Mouse (Mus musculus): ENCODE data around the gene Jup. TPM values are rescaled to one million over a fixed set of nuclear protein-coding genes. Genes with fewer than 3 reads are reported as not detected.

Gene Jup
- 100 to 1,000 TPM; 124 to 141 TPM for total RNA-seq (2023)

DNA sequence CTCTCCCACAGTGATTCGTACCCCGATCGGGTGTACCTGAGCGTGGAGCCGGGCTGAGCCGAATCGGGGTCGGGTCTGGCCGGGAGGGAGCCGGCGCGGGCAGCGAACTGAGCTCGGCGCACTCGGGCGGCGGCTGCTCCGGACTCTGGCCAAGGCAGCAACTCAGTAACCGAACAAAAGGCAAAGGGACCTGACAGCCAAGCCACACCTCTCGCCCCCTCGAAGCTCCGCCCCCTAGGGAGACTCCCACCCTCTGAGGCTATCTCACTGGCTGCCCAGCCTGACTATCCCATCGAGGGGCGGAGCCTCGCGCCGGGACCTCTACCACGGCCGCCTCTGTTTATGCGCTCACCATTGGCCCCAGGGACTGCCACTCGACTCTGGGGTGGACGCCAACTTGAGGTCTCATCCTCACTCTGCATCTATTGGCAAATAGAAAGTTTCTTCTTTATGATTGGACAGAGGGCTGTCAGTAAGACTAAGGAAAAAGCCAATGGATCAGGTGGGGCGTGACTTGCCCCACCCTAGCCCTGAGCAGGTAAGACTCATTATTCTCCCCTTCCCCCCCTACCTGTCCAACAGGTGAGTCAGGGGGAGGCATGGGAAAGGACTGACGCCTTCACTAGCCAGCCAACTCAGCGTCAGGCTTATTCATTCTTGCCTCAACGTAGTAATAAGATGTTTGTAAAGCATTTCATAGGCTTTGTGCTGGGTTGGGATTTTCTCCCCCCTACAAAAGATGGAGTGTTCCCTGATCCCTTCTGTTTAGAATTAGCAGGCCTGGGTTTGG lies at the start of gene Jup:
Gene Jup, minus strand, starts transcription at position 164 of the 790 bp plus-strand sequence.

DNA sequence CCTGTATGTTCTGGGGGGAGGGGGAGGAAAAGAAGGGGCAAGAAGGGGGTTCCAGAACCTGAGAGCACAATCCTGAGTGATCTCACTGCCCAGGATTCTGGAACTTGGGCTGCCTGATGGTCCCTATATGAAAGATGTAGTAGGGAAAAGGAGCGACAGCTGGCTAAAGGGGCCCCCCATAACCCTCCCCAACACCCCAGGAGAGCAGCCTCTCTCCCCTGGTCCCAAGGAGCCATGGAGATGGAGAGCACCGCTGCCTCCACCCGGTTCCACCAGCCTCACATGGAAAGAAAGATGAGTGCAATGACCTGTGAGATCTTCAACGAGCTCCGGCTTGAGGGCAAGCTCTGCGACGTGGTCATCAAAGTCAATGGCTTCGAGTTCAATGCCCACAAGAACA lies 44.2 kb upstream of the Jup start, which contains the start of the genes Nt5c3b and Klhl10:
Gene Nt5c3b, minus strand, starts transcription at position 12 of the 400 bp plus-strand sequence.
Gene Klhl10, plus strand, starts transcription at position 121 of the 400 bp plus-strand sequence.

DNA sequence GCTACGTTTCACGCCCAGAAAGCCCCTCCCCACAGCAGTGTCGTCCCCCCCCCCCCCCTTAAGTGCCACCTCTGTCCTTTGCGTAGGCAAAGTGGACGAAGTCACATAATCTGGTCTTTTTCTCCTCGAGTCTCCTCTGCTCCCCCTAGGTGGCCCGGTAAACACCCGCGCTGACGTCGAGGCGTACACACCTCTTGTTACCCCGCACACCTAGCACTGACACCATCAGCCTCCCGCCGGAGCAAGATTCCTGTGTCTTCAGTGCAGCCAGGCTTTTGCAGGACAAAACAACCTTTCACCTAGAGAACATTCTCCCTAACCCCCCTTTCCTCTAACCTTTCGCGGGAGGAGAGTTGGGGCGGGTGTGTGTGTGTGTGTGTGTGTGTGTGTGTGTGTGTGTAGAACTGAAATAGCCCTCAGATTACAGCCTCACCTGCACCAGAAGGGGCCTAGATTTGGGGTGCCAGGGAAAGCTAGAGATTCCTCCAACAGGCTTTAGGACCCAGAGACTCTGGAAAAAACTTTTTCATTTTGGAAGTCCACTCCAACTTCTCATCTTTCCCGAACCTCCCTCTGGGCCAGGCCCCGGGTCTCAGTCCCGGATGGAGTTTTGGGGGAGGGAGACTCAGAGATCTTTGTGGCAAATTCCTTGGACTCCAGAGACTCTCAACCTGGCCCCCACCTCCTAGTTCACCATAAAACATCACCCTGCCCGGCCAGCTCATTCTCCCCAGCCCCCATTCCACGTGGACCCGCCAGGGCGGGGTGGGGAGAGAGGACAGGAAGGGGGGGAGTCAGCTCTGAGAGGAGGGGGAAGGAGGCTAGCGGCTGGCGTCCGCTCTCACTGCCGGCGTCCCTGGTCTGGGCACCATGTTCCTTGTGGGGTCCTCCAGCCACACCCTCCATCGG lies 17.6 kb upstream of the Jup start, which contains the start of gene Fkbp10:
Gene Fkbp10, plus strand, starts transcription at position 784 of the 909 bp plus-strand sequence.

DNA sequence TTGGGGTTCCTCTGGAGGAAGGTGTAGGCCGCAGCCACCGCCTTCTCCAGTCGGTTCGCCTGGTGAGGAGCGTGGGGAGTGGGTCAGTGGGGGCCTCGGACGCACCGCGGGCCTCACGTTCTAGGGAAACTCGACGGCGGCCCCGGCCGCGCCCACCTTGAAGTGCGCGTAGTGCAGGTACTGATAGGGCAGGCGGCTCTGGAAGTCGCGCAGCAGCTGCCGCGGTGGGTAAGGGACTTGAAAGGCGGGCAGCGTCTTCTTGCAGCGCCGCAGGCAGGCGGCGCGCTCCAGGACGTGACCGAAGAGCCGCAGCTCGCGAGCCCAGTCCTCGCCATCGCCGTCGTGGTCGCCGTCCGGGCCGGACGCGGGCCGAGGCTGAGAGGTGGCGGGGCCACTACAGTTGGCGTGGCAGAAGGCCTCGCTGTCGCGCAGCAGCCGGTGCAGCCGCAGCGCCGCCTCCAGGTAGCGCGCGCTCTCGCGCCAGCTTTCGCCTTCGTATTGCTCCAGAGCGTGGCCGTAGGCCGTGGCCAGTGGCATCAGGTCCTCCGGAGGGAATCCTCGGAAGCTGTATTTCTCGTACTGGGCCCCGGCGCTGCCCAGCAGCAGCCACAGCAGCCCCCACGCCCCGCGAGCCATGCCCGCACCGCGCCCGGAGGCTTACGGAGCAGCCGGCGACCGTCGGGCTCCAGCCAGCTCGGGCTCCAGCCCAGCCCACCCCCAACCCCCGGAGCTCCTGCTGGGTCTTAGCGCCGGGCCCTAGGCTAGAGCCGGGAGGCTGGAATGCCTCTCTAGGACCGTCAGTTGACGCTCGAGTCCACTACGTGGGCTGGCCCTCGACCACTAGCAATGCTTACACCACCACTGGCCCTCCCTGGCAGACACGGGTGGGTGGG lies 16.7 kb upstream of the Jup start, which contains the start of gene P3h4:
Gene P3h4, minus strand, starts transcription at position 816 of the 893 bp plus-strand sequence.

DNA sequence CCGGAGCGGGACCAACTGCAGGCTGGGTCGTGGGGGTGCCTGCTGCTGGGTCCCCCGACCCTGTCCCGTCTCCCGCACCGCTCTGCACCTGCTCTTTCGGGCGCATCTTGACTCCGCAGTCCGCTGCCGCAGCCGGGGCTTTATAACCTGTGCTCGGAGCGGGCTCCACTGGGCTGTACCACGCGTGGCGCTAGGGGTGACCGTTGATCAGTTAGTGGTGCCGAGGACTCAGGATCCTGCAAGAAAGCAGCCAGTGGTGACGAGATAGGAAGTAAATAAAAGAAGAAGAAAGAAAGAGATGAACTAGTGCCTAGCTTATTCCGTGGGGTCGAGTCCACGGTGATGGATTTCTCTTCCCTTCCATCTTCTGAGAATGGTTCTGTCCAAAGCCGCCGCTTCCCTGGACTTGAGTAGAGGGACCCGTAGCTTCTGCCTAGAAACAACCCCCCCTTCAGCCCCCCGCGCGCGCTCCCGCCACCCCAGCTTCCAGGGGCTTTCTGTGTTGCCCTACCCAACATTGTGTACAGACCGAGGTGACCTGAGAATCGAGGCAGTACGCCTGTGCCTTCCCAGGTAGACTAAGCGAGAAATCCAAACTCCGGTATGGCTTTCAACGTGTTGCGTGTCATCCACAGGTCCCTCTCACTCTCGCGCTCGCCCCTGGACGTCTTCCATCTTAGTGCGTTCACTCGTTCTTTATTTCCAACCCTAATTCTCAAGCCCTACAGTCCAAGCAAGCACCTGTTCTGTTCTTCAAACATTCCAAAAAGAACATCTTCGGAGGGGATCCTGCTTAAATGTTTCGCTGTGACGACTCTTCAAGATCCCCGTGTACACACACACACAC lies 41.4 kb downstream of the Jup start, which contains the start of gene Hap1:
Gene Hap1, minus strand, starts transcription at position 157 of the 847 bp plus-strand sequence.

DNA sequence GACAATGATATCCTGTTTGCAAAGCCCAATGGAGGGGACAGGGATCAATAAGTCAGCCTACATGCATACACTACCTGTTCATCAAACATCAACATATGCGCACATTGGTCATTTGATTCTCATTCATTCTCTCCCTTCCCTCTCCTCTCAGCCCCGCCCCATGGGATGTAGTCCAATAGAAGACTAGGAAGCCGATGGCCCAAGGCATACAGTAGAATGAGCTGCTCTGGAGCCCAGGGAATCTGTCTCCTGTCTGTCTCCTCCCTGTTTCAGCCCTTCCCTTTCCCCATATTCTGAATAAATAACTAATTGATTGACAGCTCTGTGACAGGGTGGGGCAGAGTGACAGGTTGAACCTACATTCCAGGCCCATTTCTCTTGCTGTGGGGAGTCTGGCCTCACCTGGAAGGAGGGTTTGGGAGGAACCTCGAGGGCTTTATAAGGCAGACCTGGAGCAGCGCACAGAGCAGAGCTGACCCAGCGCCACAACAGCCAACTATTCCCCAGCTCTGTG lies 63.6 kb downstream of the Jup start, which contains the start of gene Gast:
Gene Gast, plus strand, starts transcription at position 464 of the 514 bp plus-strand sequence.

DNA sequence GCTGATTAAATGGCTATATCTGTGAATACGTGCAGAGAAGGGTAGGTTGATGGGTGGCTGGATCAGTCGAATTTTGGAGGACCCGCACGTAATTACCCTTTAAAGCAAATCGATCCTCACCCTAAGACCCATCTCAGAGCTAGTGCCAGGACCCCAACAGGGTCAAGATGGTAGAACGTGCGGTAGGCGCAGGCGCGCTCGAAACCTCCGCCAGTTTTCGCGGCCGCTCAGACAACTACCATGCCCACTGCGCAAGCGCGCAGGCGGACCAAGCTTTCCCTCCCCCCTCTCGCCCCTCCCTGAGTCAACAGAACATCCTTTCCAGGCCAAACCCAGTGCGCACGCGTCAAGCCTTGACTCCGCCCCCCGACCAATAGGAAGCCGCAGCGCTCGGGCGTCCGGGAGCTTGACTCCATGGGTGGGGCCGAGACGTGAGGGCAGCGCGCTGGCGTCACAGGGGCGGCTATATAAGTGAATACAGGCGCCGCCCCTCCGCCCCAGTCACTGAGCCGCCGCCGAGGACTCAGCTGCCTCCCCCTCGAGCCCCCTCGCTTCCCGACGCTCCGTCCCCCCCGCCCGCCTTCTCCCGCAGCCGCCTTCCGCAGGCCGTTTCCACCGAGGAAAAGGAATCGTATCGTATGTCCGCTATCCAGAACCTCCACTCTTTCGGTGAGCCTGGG lies 77.9 kb downstream of the Jup start, which contains the start of gene Eif1:
Gene Eif1, plus strand, starts transcription at position 394 of the 680 bp plus-strand sequence.

Other genes with a start within 250 kb of the Jup start
- 1 to 10 TPM in 1 of 2 experiments, under 1 TPM in 1; 0.55 to 1.7 TPM for gene Krt19, start 249.1 kb downstream of the Jup start, total RNA-seq (2023)
- not detected for gene Krt9, start 204.5 kb downstream of the Jup start, total RNA-seq (2023)
- not detected for gene Krt14, start 190.2 kb downstream of the Jup start, total RNA-seq (2023)
- gene Krt16, start 148.9 kb downstream of the Jup start, total RNA-seq (2023) = not detected
- gene Krt17, start 136.7 kb downstream of the Jup start, total RNA-seq (2023) = not detected
- gene Krt42, start 127.9 kb downstream of the Jup start, total RNA-seq (2023) = not detected
- gene Eif1, start 77.9 kb downstream of the Jup start, total RNA-seq (2023) = 1,000 to 10,000 TPM; 1,552 to 1,553 TPM
- not detected for gene Gast, start 63.4 kb downstream of the Jup start, total RNA-seq (2023)
- gene Hap1, start 41.6 kb downstream of the Jup start, total RNA-seq (2023) = 10 to 100 TPM; 18.6 to 22.0 TPM
- gene P3h4, start 17.1 kb upstream of the Jup start, total RNA-seq (2023) = under 1 TPM; 0.50 to 0.64 TPM
- under 1 TPM in 1 of 2 experiments, not detected in 1; 0.34 TPM for gene Fkbp10, start 17.9 kb upstream of the Jup start, total RNA-seq (2023)
- 10 to 100 TPM in 1 of 2 experiments, 1 to 10 TPM in 1; 9.8 to 11.3 TPM for gene Nt5c3b, start 44.0 kb upstream of the Jup start, total RNA-seq (2023)
- under 1 TPM in 1 of 2 experiments, not detected in 1; 0.97 TPM for gene Klhl10, start 44.2 kb upstream of the Jup start, total RNA-seq (2023)
- 10 to 100 TPM; 14.6 to 16.6 TPM for gene Klhl11, start 75.0 kb upstream of the Jup start, total RNA-seq (2023)
- gene Acly, start 130.2 kb upstream of the Jup start, total RNA-seq (2023) = 100 to 1,000 TPM; 163 to 168 TPM
- gene Ttc25, start 147.8 kb upstream of the Jup start, total RNA-seq (2023) = under 1 TPM; 0.27 to 0.39 TPM
- gene Cnp, start 177.1 kb upstream of the Jup start, total RNA-seq (2023) = 10 to 100 TPM; 24.0 to 27.3 TPM
- gene Nkiras2, start 221.5 kb upstream of the Jup start, total RNA-seq (2023) = 100 to 1,000 TPM; 104 to 119 TPM
- gene Dnajc7, start 222.4 kb upstream of the Jup start, total RNA-seq (2023) = 100 to 1,000 TPM; 248 to 252 TPM